Mouse (Mus musculus) heart, postnatal 0 days (tissue): ENCODE measurements at regions not wholly inside any gene's neighbourhood (a gene's known extent, or its start where the extent isn't known, plus 50 kb on each side); places are given as distances from the start of the nearest gene placed in this dataset.

Source experiments
- ATAC-seq: fragments of 200-750 bp; cut with Nextera tagmentation; 2 replicates; pipeline ENCODE4 v1.8.0; 2017; ENCODE audit warnings: low read depth, moderate number of reproducible peaks, moderate library complexity; ENCODE audit not compliant: insufficient read depth
- DNase-seq: peaks from one replicate; pipeline ENCODE4 v3.0.0-alpha.2; 2016; ENCODE audit warnings: low spot score
- H3K27ac ChIP-seq: fragments of 300-500 bp; sonication (generic); 2 replicates; pipeline ENCODE4 v1.5.1; 2014; ENCODE audit warnings: low read depth, mild to moderate bottlenecking
- H3K27me3 ChIP-seq: fragments of 300-500 bp; sonication (generic); 2 replicates; pipeline ENCODE4 v1.6.1; 2014; ENCODE audit warnings: low read length, mixed read lengths; ENCODE audit not compliant: control insufficient read depth, insufficient read depth
- H3K36me3 ChIP-seq: fragments of 300-500 bp; sonication (generic); replicated peaks from 2 replicates; pipeline ENCODE4 v1.6.1; 2014; ENCODE audit warnings: low read length, mixed read lengths; ENCODE audit not compliant: control insufficient read depth, insufficient read depth
- H3K4me1 ChIP-seq: fragments of 300-500 bp; sonication (generic); 2 replicates; pipeline ENCODE4 v1.6.1; 2014; ENCODE audit warnings: antibody characterized with exemption; ENCODE audit not compliant: control insufficient read depth, insufficient read depth
- H3K4me2 ChIP-seq: fragments of 300-500 bp; sonication (generic); 2 replicates; pipeline ENCODE4 v1.6.1; 2014; ENCODE audit warnings: low read depth, mild to moderate bottlenecking, low read length, moderate library complexity
- H3K4me3 ChIP-seq: fragments of 300-500 bp; sonication (generic); 2 replicates; pipeline ENCODE4 v1.5.1; 2014; ENCODE audit warnings: low read depth, low read length
- H3K9ac ChIP-seq: fragments of 300-500 bp; sonication (generic); replicated peaks from 2 replicates; pipeline ENCODE4 v1.6.1; 2014; ENCODE audit warnings: low read depth, low read length, mixed read lengths
- H3K9me3 ChIP-seq: fragments of 300-500 bp; sonication (generic); replicated peaks from 2 replicates; pipeline ENCODE4 v1.6.1; 2016; ENCODE audit warnings: low read length; ENCODE audit not compliant: control insufficient read depth
- CTCF ChIP-seq: IDR thresholded peaks from 2 replicates; pipeline ENCODE4 v1.5.1; 2016; ENCODE audit warnings: antibody characterized with exemption, control low read depth, low read depth
- EP300 ChIP-seq: IDR thresholded peaks from 2 replicates; pipeline ENCODE4 v1.6.1; 2016; ENCODE audit warnings: antibody characterized with exemption, low read depth
- WGBS: fragments of 180-500 bp; shearing (Covaris S2); extraction: QIAGEN DNeasy Blood & Tissue Kit; methylation state at CpG from one replicate; pipeline ENCODE4 v1.1.7; 2014; 5-methylcytosine and 5-hydroxymethylcytosine counted together

- TF ChIP-seq CTCF (no peak), EP300 (no peak)
- no peak overlapping the region for H3K4me2 ChIP-seq
- H3K9me3 ChIP-seq: no peaks in the 10 kb centered on the region
- no peak overlapping the region for H3K4me3 ChIP-seq
- H3K9ac ChIP-seq: no peak overlapping the region
- ATAC-seq (no peak), DNase-seq (no peak)
- H3K36me3 ChIP-seq: no peaks in the 10 kb centered on the region
- no peak overlapping the region for H3K27ac ChIP-seq
- no peaks in the 10 kb centered on the region for H3K27me3 ChIP-seq
- 45% methylated on average over 4 of the region's 4 CpGs for WGBS
- H3K4me1 ChIP-seq: no peaks in the 10 kb centered on the region
These were observed 769.9 kb downstream of the Slitrk6 start for GRCm38 (mm10) chr14:109985026-109985425.

GRCm38 (mm10) chr14:109958008-109958407, 796.9 kb downstream of the Slitrk6 start:
- no peak for TF ChIP-seq CTCF
- no peak for TF ChIP-seq EP300
- Histone ChIP-seq H3K27ac (no peak overlapping the region), H3K36me3 (no peaks in the 10 kb centered on the region), H3K27me3 (no peaks in the 10 kb centered on the region), H3K4me1 (no peaks in the 10 kb centered on the region), H3K4me2 (no peak overlapping the region), H3K9ac (no peak overlapping the region), H3K4me3 (no peak overlapping the region), H3K9me3 (no peaks in the 10 kb centered on the region)
- ATAC-seq: no peak
- DNase-seq: no peak
- whole genome bisulfite sequencing: 59% methylated on average over 3 of the region's 3 CpGs

GRCm38 (mm10) chr14:109941944-109942343, 813.0 kb downstream of the Slitrk6 start:
- Histone ChIP-seq H3K27me3 (no peaks in the 10 kb centered on the region), H3K4me2 (no peak overlapping the region), H3K27ac (no peak overlapping the region), H3K4me3 (no peak overlapping the region), H3K36me3 (no peaks in the 10 kb centered on the region), H3K9ac (no peak overlapping the region), H3K9me3 (no peaks in the 10 kb centered on the region), H3K4me1 (no peaks in the 10 kb centered on the region)
- 79% methylated on average over 4 of the region's 4 CpGs for WGBS
- ATAC-seq: no peak
- DNase-seq: no peak
- TF ChIP-seq EP300 (no peak), CTCF (no peak)

GRCm38 (mm10) chr14:109941162-109941561, 813.8 kb downstream of the Slitrk6 start:
- Histone ChIP-seq H3K4me2 (no peak overlapping the region), H3K9ac (no peak overlapping the region), H3K36me3 (no peaks in the 10 kb centered on the region), H3K9me3 (no peaks in the 10 kb centered on the region), H3K27ac (no peak overlapping the region), H3K27me3 (no peaks in the 10 kb centered on the region), H3K4me3 (no peak overlapping the region), H3K4me1 (no peaks in the 10 kb centered on the region)
- DNase-seq (no peak), ATAC-seq (no peak)
- TF ChIP-seq CTCF (no peak), EP300 (no peak)
- WGBS: 63% methylated on average over 1 of the region's 1 CpGs

- 79% methylated on average over 6 of the region's 6 CpGs for WGBS
- H3K9ac ChIP-seq: no peak overlapping the region
- H3K4me2 ChIP-seq: no peak overlapping the region
- TF ChIP-seq EP300 (no peak), CTCF (no peak)
- H3K4me1 ChIP-seq: no peaks in the 10 kb centered on the region
- no peak overlapping the region for H3K27ac ChIP-seq
- DNase-seq: no peak
- no peak for ATAC-seq
- H3K27me3 ChIP-seq: no peaks in the 10 kb centered on the region
- no peak overlapping the region for H3K4me3 ChIP-seq
- no peaks in the 10 kb centered on the region for H3K9me3 ChIP-seq
- H3K36me3 ChIP-seq: no peaks in the 10 kb centered on the region
These were observed 817.5 kb downstream of the Slitrk6 start for GRCm38 (mm10) chr14:109937432-109937831.

- Histone ChIP-seq H3K9ac (no peak overlapping the region), H3K27me3 (no peaks in the 10 kb centered on the region), H3K27ac (no peak overlapping the region), H3K4me3 (no peak overlapping the region), H3K36me3 (no peaks in the 10 kb centered on the region), H3K4me1 (no peaks in the 10 kb centered on the region), H3K9me3 (no peaks in the 10 kb centered on the region), H3K4me2 (no peak overlapping the region)
- TF ChIP-seq EP300: no peak
- no peak for TF ChIP-seq CTCF
- no peak for DNase-seq
- 83% methylated on average over 7 of the region's 7 CpGs for WGBS
- no peak for ATAC-seq
These were observed 826.0 kb downstream of the Slitrk6 start for GRCm38 (mm10) chr14:109928977-109929376.
